Mouse (Mus musculus): ENCODE measurements at regions not wholly inside any gene's neighbourhood (a gene's known extent, or its start where the extent isn't known, plus 50 kb on each side); places are given as distances from the start of the nearest gene placed in this dataset.
A peak's percentile ranks its signal among the peaks of the same experiment; 100 is the strongest.
"Not testable (repeated sequence)": the region's sequence is repeated elsewhere in the genome, so short reads cannot be mapped to it uniquely, and the experiment has no call there.

- no peak for DNase-seq (ENCODE audit: low read depth, low spot score)
These were observed 63.6 kb downstream of the Cd2 start for GRCm38 (mm10) chr3:101224091-101224490.

GRCm38 (mm10) chr3:101219897-101220296, 67.8 kb downstream of the Cd2 start:
- DNase-seq (ENCODE audit: low read depth, low spot score), result no peak

- no peak for DNase-seq (ENCODE audit: low read depth, low spot score)
These were observed 71.0 kb downstream of the Cd2 start for GRCm38 (mm10) chr3:101216711-101217110.

- no peak for DNase-seq (ENCODE audit: low read depth, low spot score)
These were observed 74.6 kb downstream of the Cd2 start for GRCm38 (mm10) chr3:101213212-101213562.

- DNase-seq (ENCODE audit: low read depth, low spot score), result peak; percentile 71
These were observed 75.1 kb downstream of the Cd2 start for GRCm38 (mm10) chr3:101212403-101213211.

GRCm38 (mm10) chr3:101211936-101212335, 75.8 kb downstream of the Cd2 start:
- peak; percentile 82 for DNase-seq (ENCODE audit: low read depth, low spot score)

- no peak for DNase-seq (ENCODE audit: low read depth, low spot score)
These were observed 78.2 kb downstream of the Cd2 start for GRCm38 (mm10) chr3:101209546-101209945.

GRCm38 (mm10) chr3:101208751-101209150, 79.0 kb downstream of the Cd2 start:
- DNase-seq (ENCODE audit: low read depth, low spot score), result no peak

GRCm38 (mm10) chr3:101206172-101206571, 81.6 kb downstream of the Cd2 start:
- DNase-seq (ENCODE audit: low read depth, low spot score), result not testable (repeated sequence)

GRCm38 (mm10) chr3:101194725-101195124, 84.6 kb upstream of the Ptgfrn start:
- DNase-seq (ENCODE audit: low read depth, low spot score), result no peak

- no peak for DNase-seq (ENCODE audit: low read depth, low spot score)
These were observed 84.2 kb upstream of the Ptgfrn start for GRCm38 (mm10) chr3:101194319-101194718.

GRCm38 (mm10) chr3:101191298-101191986, 81.4 kb upstream of the Ptgfrn start:
- no peak for DNase-seq (ENCODE audit: low read depth, low spot score)

- no peak for DNase-seq (ENCODE audit: low read depth, low spot score)
These were observed 71.9 kb upstream of the Ptgfrn start for GRCm38 (mm10) chr3:101181958-101182357.

GRCm38 (mm10) chr3:101173954-101174353, 63.9 kb upstream of the Ptgfrn start:
- DNase-seq (ENCODE audit: low read depth, low spot score), result no peak

- DNase-seq (ENCODE audit: low read depth, low spot score), result peak; percentile 78
These were observed 60.2 kb upstream of the Ptgfrn start for GRCm38 (mm10) chr3:101170037-101171019.

GRCm38 (mm10) chr3:101167026-101167425, 56.9 kb upstream of the Ptgfrn start:
- no peak for DNase-seq (ENCODE audit: low read depth, low spot score)

- no peak for DNase-seq (ENCODE audit: low read depth, low spot score)
These were observed 56.5 kb upstream of the Ptgfrn start for GRCm38 (mm10) chr3:101166580-101166979.

- no peak for DNase-seq (ENCODE audit: low read depth, low spot score)
These were observed 55.2 kb upstream of the Ptgfrn start for GRCm38 (mm10) chr3:101165261-101165660.

- no peak for DNase-seq (ENCODE audit: low read depth, low spot score)
These were observed 54.7 kb upstream of the Ptgfrn start for GRCm38 (mm10) chr3:101164771-101165170.

- no peak for DNase-seq (ENCODE audit: low read depth, low spot score)
These were observed 53.9 kb upstream of the Ptgfrn start for GRCm38 (mm10) chr3:101163991-101164434.

- DNase-seq (ENCODE audit: low read depth, low spot score), result no peak
These were observed 53.3 kb upstream of the Ptgfrn start for GRCm38 (mm10) chr3:101163160-101163990.

Measured in forelimb bud, embryonic 11.5 days (tissue).